Mouse (Mus musculus): ENCODE results near the gene Mettl21c. TPM values are rescaled to one million over a fixed set of nuclear protein-coding genes. Genes with fewer than 3 reads are reported as not detected.

The Mettl21c gene
- total and polyA plus RNA-seq, 2 experiments from 2014 or later, result 0.29 TPM; not detected in 1

DNA sequence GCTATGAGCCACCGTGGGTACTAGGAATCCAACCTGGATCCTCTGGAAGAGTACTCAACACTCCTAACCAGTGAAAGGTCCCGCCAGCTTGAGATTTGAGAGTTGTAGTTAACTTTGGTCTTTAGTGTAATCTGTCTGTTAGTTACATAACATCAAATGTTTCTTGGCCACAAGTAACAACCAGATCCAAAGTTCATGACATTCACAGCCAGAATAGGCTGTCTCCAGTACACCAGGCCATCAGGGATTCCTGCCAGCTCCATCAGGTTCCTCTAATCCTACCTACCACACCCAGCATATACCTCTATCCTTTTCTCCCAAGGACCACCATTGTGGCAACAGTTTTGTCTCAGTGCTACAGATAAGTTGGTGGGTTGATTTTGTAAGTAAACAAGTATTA is 4.3 kb downstream of the Mettl21c start:
- H3K4me3 ChIP-seq (ENCODE audit: low read depth, low read length), result no peak overlapping the region
- TF ChIP-seq EP300 (IDR thresholded peaks at IDR 0.05; ENCODE audit: low read depth) (no peak), CTCF (IDR thresholded peaks at IDR 0.05; ENCODE audit: low read depth) (no peak)
- no peaks in the 10 kb centered on the region for H3K27me3 ChIP-seq (ENCODE audit: control insufficient read depth, insufficient read depth, low read length)
- no peak overlapping the region for H3K4me2 ChIP-seq (ENCODE audit: low read depth, low read length)
- no peaks in the 10 kb centered on the region for H3K9me3 ChIP-seq (replicated peaks; ENCODE audit: control insufficient read depth, low read length)
- H3K9ac ChIP-seq (replicated peaks; ENCODE audit: low read depth, low read length), result no peak overlapping the region
- no peak for DNase-seq (ENCODE audit: low spot score)
- no peak overlapping the region for H3K27ac ChIP-seq (ENCODE audit: low read depth)
- no peak for ATAC-seq (ENCODE audit: insufficient read depth, low read depth)
- H3K4me1 ChIP-seq (ENCODE audit: control insufficient read depth, insufficient read depth), result no peaks in the 10 kb centered on the region
- H3K36me3 ChIP-seq (replicated peaks; ENCODE audit: control insufficient read depth, insufficient read depth, low read length), result 0 out of 2 replicates have a peak, but pooled peaks cover 3% of the 10 kb centered on the region
- WGBS, result 79% methylated on average over 2 of the region's 2 CpGs

DNA sequence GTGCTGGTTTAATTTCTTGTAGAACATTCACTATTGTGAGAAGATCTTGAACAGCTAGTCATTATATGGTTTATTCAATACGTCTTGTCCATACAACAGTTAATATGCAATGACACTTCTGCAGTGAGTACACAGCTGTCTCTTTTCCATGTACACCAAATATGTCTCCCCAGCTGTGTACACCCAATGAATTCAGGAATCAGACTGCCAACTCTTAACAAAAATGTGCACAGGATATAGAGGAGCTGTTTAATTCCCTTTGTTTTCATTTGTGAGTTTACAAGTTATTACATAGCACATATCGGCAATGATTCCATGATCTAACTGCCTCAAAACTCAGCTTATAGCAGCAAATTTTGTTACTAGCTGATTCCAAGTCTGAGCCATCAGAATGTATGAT is 15.3 kb downstream of the Mettl21c start:
- peaks cover 33% of the 10 kb centered on the region for H3K36me3 ChIP-seq (replicated peaks; ENCODE audit: control insufficient read depth, insufficient read depth, low read length)

DNA sequence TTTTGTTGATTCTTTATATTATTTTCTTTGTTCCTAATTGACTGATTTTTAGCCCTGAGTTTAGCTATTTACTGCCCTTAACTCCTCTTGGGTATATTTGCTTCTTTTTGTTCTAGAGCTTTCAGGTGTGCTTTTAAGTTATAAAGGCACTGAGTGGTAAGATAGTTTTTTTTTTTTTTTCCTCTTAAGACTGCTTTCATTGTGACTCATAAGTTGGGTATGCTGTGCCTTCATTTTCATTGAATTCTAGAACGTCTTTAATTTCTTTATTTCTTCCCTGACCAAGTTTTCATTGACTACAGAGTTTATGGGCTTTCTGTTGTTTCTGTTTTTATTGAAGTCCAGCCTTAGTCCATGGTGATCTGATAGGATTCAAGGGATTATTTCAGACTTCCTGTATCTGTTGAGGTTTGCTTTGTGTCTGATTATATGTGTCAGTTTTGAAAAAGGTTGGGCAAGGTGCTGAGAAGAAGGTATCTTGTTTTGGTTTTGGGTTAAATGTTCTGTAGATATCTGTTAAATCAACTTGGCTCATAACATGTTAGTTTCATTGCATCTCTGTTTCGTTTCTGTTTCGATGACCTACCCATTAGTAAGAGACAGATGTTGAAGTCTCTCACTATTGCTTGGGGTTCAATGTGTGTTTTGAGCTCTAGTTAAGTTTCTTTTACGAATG is 22.8 kb downstream of the Mettl21c start:
- DNase-seq (ENCODE audit: low spot score), result no peak

More for the DNA sequence above, 15.3 kb downstream of the Mettl21c start:
- no peak for TF ChIP-seq EP300 (IDR thresholded peaks at IDR 0.05; ENCODE audit: low read depth)
- TF ChIP-seq CTCF (IDR thresholded peaks at IDR 0.05; ENCODE audit: low read depth), result no peak
- Histone ChIP-seq H3K9ac (replicated peaks; ENCODE audit: low read depth, low read length) (no peak overlapping the region), H3K9me3 (replicated peaks; ENCODE audit: control insufficient read depth, low read length) (no peaks in the 10 kb centered on the region), H3K4me1 (ENCODE audit: control insufficient read depth, insufficient read depth) (no peaks in the 10 kb centered on the region), H3K27me3 (ENCODE audit: control insufficient read depth, insufficient read depth, low read length) (no peaks in the 10 kb centered on the region), H3K4me2 (ENCODE audit: low read depth, low read length) (no peak overlapping the region), H3K27ac (ENCODE audit: low read depth) (no peak overlapping the region), H3K4me3 (ENCODE audit: low read depth, low read length) (no peak overlapping the region)
- DNase-seq (ENCODE audit: low spot score) (no peak), ATAC-seq (ENCODE audit: insufficient read depth, low read depth) (no peak)
- 98% methylated on average over 2 of the region's 2 CpGs for WGBS

DNA sequence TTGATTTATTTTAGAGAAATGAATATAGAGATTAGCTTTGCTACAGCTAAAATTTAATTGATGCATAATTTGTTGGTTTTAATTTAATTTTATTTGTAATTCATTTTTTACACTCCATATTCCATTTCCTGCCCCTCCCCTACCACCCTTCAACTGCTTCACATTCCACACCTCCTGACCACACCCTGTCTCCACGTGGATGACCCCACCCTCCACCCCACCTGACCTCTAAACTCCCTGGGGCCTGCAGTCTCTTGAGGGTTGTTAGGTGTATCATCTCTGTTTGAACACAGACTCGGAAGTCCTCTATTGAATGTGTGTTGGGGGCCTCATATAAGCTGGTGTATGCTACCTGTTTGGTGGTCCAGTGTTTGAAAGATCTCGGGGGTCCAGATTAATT is 48.7 kb downstream of the Mettl21c start:
- TF ChIP-seq EP300 (IDR thresholded peaks at IDR 0.05; ENCODE audit: low read depth) (no peak), CTCF (IDR thresholded peaks at IDR 0.05; ENCODE audit: low read depth) (no peak)
- no peak overlapping the region for H3K9ac ChIP-seq (replicated peaks; ENCODE audit: low read depth, low read length)
- H3K27me3 ChIP-seq (ENCODE audit: control insufficient read depth, insufficient read depth, low read length), result no peaks in the 10 kb centered on the region
- no peak overlapping the region for H3K27ac ChIP-seq (ENCODE audit: low read depth)
- no peak overlapping the region for H3K4me3 ChIP-seq (ENCODE audit: low read depth, low read length)
- no peaks in the 10 kb centered on the region for H3K4me1 ChIP-seq (ENCODE audit: control insufficient read depth, insufficient read depth)
- no peak overlapping the region for H3K4me2 ChIP-seq (ENCODE audit: low read depth, low read length)
- peaks cover 63% of the 10 kb centered on the region for H3K36me3 ChIP-seq (replicated peaks; ENCODE audit: control insufficient read depth, insufficient read depth, low read length)
- no peak for DNase-seq (ENCODE audit: low spot score)
- no peak for ATAC-seq (ENCODE audit: insufficient read depth, low read depth)
- WGBS, result 65% methylated on average over 3 of the region's 3 CpGs
- no peaks in the 10 kb centered on the region for H3K9me3 ChIP-seq (replicated peaks; ENCODE audit: control insufficient read depth, low read length)

More for the DNA sequence above, 22.8 kb downstream of the Mettl21c start:
- 92% methylated on average over 4 of the region's 4 CpGs for WGBS
- Histone ChIP-seq H3K9ac (replicated peaks; ENCODE audit: low read depth, low read length) (no peak overlapping the region), H3K4me1 (ENCODE audit: control insufficient read depth, insufficient read depth) (no peaks in the 10 kb centered on the region), H3K27me3 (ENCODE audit: control insufficient read depth, insufficient read depth, low read length) (no peaks in the 10 kb centered on the region), H3K9me3 (replicated peaks; ENCODE audit: control insufficient read depth, low read length) (peaks cover 5% of the 10 kb centered on the region; the same call in 1 of the 2 replicates), H3K4me3 (ENCODE audit: low read depth, low read length) (no peak overlapping the region), H3K4me2 (ENCODE audit: low read depth, low read length) (no peak overlapping the region), H3K27ac (ENCODE audit: low read depth) (no peak overlapping the region), H3K36me3 (replicated peaks; ENCODE audit: control insufficient read depth, insufficient read depth, low read length) (peaks cover 50% of the 10 kb centered on the region)
- no peak for TF ChIP-seq EP300 (IDR thresholded peaks at IDR 0.05; ENCODE audit: low read depth)
- ATAC-seq (ENCODE audit: insufficient read depth, low read depth), result no peak

DNA sequence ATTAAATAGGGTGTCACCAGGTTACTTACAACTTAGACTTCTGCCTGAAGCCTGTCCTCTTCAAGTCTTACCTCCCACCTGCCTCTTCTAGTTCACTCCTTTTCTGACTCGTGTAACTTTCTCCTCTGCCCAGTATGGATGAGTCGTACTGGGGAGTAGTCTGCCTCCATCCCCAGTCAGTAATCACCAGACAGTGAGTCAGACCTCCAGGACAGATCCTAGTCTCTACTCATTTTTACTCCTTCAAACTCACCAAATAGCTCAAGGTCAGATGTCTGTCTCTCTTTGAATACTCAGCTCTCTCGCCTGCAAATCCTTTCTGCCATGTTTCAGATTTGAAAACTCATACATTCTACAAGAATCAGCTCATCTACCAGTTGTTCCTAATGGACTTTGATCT is 50.5 kb downstream of the Mettl21c start:
- WGBS, result 72% methylated on average over 3 of the region's 3 CpGs
- DNase-seq (ENCODE audit: low spot score) (no peak), ATAC-seq (ENCODE audit: insufficient read depth, low read depth) (no peak)
- Histone ChIP-seq H3K9me3 (replicated peaks; ENCODE audit: control insufficient read depth, low read length) (no peaks in the 10 kb centered on the region), H3K4me1 (ENCODE audit: control insufficient read depth, insufficient read depth) (no peaks in the 10 kb centered on the region), H3K4me3 (ENCODE audit: low read depth, low read length) (no peak overlapping the region), H3K36me3 (replicated peaks; ENCODE audit: control insufficient read depth, insufficient read depth, low read length) (peaks cover 54% of the 10 kb centered on the region), H3K27me3 (ENCODE audit: control insufficient read depth, insufficient read depth, low read length) (no peaks in the 10 kb centered on the region), H3K9ac (replicated peaks; ENCODE audit: low read depth, low read length) (no peak overlapping the region), H3K27ac (ENCODE audit: low read depth) (no peak overlapping the region), H3K4me2 (ENCODE audit: low read depth, low read length) (no peak overlapping the region)
- no peak for TF ChIP-seq EP300 (IDR thresholded peaks at IDR 0.05; ENCODE audit: low read depth)
- TF ChIP-seq CTCF (IDR thresholded peaks at IDR 0.05; ENCODE audit: low read depth), result no peak

DNA sequence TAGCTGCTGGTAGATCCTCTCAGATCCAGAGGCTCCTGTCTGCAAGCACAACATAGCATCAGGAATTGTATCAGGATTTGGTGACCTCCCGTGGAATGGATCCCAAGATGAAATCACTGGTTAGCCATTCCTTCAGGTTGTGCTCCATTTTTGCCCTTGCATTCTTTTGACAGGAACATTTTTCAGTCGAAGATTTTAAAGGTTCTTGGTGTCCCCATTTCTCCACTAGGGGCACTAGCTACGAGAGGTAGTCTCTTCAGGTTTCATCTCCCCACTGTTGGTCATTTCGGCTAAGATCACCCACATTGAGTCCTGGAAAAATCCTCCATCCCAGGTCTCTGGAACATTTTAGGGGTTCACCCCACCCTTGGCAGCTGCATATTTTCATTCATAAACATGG is 53.1 kb downstream of the Mettl21c start:
- Histone ChIP-seq H3K4me3 (ENCODE audit: low read depth, low read length) (no peak overlapping the region), H3K4me2 (ENCODE audit: low read depth, low read length) (no peak overlapping the region), H3K27ac (ENCODE audit: low read depth) (no peak overlapping the region), H3K4me1 (ENCODE audit: control insufficient read depth, insufficient read depth) (no peaks in the 10 kb centered on the region), H3K27me3 (ENCODE audit: control insufficient read depth, insufficient read depth, low read length) (no peaks in the 10 kb centered on the region), H3K9ac (replicated peaks; ENCODE audit: low read depth, low read length) (no peak overlapping the region), H3K9me3 (replicated peaks; ENCODE audit: control insufficient read depth, low read length) (no peaks in the 10 kb centered on the region), H3K36me3 (replicated peaks; ENCODE audit: control insufficient read depth, insufficient read depth, low read length) (peaks cover 39% of the 10 kb centered on the region)
- no peak for ATAC-seq (ENCODE audit: insufficient read depth, low read depth)
- 84% methylated on average over 4 of the region's 4 CpGs for WGBS
- DNase-seq (ENCODE audit: low spot score), result no peak
- peak; percentile 2; the same call in 1 of the 2 replicates for TF ChIP-seq CTCF (IDR thresholded peaks at IDR 0.05; ENCODE audit: low read depth)
- TF ChIP-seq EP300 (IDR thresholded peaks at IDR 0.05; ENCODE audit: low read depth), result no peak
